Mouse (Mus musculus): ENCODE results near the gene Armh3.

Armh3 gene

DNA sequence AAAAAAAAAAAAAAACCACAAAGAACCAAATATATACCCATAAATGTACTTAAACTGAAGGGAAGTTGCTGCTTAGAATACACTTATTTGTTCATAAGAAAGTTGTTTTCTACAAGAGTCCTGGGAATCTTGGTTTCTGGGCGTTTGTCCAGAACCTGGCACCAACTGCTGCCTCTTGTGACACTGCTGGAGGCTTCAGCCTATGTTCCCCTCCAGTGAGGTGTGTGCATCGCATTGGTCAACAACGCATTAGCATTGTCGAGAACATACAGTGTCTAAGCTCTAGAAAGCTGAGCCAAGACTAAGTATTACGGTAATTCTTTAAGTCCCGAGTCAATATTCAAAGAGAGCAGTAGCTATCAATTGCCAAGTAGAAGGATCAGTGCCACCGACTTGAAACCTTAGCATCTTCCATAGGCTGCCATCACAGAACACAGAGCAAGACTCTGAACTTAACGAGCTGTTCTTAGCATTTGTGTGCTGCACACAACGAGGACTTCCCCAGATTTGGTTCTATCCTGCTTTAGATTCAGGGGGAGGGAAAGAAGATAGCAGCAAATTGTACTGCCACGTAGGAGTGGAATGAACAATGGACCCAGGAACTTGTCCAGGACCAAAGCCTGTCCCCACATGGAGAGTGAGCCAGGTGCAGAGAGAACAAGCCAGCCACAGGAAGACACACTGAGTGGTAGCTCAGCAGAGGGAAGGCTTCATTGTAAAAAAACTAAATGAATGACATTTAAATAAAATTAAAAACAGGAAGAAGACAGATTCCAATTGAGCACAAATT lies 86.9 kb downstream of the Armh3 start:
- no peak for DNase-seq (ENCODE audit: low read depth in 1 of 2, low spot score in 2 of 2)

DNA sequence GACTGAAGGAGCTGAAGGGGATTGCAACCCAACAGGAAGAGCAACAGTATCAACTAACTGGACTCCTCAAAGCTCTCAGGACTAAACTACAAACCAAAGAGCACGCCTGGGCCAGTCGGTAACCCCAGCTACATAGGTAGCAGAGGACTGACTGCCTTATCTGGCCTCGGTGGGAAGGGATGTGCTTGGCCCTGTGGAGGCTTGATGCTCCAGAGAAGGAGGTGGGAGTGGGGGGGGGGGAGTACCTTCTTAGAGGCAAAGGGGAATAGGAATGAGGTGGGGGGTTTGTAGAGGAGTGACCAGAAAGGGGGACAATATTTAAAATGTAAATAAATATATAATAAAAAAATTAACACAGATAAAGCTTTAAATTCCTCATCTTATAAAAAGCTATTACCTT lies 90.0 kb downstream of the Armh3 start:
- DNase-seq (ENCODE audit: low read depth in 1 of 2, low spot score in 2 of 2) = no peak

DNA sequence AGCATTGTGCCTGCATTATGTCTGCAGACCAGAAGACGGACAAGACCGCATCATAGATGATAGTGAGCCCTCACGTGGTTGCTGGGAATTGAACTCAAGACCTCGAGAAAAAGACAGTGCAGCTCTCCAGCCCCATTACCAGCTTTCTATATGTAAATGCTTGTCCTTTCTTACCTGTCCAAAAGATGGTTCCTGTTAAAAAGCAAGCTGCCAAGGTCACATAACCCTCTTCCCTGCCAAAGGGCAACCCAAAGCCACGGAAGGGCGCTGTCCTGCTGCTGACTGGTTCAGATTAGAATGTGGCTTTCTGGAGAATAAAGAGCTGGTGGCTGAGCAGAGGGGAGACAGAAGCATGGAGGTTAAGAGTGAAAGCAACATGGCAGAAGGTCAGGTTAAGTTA lies 90.9 kb downstream of the Armh3 start:
- DNase-seq (ENCODE audit: low read depth in 1 of 2, low spot score in 2 of 2) = no peak

DNA sequence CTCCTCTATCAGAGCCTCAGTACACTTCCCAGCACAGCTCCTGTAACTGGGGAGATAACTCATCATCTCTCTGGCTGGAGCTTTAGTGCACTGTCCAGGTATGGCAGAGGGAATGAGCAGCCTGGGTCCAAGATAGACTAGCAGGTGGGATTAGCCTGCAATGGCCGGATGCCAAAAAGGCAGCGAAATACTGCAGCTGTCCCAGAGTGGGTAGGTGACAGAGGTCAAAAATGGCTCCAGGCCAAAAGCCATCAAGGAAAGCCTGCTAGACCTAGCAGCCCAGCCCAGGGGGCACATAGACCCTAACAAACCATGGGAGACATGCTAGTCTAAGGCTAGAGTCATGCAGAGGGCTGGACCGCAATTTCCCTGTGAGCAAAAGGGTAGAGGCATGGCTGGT lies 94.4 kb downstream of the Armh3 start:
- DNase-seq (ENCODE audit: low read depth in 1 of 2, low spot score in 2 of 2) = no peak

DNA sequence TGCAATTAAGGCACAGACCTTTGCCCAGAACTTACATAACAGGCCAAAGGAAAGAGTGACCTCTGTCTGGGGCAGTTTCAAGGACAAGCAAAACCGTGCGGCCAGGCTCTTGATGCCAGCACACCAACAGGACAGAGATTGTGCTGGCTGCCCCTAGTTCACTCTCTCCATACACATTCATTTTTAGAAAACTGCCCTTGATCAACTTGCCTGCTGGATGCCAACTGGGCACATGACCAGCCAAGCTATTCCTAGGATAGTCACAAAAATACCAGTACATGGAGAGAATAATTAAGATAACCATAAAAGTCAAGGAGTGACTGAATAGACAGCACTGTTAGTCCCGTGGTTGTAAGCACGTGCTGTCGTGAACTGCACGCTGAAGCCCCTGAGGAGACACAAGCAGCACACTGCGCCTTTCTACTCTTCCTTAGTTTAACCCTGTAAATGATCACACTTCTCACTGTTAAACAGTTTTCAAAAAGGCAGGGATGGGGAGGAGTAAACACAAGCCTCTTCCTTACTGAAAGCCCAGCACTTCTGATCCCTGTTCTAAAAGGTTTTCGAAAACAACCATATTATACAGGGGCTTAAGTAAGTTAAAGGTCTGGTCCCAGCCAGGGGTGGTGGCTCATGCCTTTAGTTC lies 95.8 kb downstream of the Armh3 start:
- no peak for DNase-seq (ENCODE audit: low read depth in 1 of 2, low spot score in 2 of 2)

DNA sequence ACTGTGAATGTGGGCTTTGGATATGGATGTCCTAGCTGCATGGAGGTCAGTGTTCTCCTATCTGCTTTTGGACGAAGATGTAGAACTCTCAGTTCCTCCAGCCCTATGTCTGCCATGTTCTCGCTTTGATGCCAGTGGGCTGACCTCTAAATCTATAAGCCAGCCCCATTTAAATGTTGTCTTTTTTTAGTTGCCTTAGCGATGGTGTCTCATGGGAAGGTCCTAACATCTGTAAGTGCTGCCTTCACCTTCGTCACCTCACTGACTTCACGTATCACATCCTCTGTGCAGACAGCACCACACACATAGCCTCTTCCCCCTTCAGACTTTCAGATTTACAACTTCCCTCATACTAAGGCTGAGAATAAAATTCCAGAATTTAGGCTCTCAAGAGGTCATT lies 97.5 kb downstream of the Armh3 start:
- DNase-seq (ENCODE audit: low read depth in 1 of 2, low spot score in 2 of 2) = no peak

DNA sequence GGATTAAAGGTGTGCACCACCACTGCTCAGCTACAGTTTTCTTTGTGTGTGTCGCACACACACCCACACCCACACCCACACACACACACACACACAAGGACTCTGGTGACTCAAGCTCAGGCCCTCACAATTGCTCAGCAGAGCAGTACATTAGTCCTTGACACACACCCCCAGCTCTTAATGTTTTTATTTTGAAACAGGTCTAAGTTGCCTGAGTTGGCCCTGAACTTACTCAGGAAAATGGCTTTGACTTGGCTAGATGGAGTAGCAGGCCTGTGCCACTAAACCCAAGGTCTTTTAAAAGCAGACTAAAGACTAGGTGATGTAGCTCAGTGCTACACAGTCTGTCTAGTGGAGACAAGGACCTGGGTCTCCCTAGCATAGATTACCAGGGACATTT lies 102.6 kb downstream of the Armh3 start:
- DNase-seq (ENCODE audit: low read depth in 1 of 2, low spot score in 2 of 2) = no peak

DNA sequence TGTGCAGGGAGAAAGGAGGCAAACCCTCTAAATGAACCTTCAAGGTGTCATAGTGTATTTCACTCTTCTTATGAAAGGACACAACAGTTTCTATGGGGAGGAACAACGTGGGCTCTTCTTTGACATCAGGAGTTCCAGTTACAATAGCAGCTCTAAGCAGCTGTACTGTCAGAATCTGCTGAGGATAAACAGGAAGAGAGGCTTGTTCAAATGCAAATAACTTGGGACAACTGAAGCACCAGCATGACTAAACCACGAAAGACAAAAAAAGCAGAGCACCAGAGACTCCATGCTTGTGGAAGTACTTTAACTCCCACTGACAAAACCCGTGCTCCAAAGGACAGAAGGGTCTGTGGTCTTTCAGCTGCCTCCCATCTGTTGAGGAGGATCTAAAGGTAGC lies 116.2 kb downstream of the Armh3 start:
- no peak for DNase-seq (ENCODE audit: low read depth in 1 of 2, low spot score in 2 of 2)

DNA sequence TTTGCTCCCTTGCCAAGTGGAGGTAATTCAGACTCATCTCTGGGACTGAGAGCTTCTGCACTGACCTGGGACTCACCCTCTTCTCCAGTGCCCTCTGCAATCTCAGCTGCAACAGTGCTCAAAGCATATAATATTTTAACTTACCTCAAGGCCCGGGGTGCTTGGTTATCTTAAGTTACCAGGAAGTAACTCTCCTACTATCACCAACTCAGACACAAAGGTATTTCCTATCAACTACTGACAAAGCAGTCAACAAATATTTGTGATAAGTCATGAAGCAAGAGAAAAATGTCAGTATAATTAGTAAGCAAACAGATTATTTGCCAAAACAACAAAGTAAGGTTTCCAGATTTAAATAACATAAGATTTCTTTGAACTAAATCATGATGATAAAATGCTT lies 125.0 kb downstream of the Armh3 start:
- no peak for DNase-seq (ENCODE audit: low read depth in 1 of 2, low spot score in 2 of 2)

DNA sequence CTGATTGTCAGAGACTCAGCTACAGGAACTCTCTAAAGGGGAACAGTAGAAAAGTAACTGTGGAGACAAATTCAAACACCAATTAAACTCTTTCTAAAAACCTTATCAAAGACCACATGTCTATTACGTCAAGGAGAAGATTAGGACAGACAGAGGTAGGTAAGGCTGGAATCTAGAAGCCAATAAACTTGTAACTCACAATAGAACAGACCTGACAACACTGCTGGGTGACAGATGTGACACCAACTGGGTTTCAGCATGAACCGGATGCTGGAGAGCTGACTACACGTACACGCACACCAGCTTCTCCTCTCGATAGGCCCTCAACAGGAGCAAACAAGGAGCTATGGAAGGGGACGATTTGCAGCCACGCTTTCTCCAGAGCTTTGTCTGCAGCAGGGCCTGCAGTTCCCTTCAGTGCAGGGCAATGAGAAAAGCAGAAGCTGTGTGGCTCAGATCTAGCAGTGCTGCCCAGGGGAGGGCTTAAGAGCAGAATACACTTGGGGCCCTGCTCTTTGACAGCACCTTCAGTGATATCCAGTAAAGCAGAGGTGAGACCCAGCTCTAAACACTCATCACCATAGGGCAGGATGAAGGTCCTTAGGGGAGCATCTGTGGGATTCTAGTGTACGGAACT lies 142.9 kb downstream of the Armh3 start:
- DNase-seq (ENCODE audit: low read depth in 1 of 2, low spot score in 2 of 2) = no peak

DNA sequence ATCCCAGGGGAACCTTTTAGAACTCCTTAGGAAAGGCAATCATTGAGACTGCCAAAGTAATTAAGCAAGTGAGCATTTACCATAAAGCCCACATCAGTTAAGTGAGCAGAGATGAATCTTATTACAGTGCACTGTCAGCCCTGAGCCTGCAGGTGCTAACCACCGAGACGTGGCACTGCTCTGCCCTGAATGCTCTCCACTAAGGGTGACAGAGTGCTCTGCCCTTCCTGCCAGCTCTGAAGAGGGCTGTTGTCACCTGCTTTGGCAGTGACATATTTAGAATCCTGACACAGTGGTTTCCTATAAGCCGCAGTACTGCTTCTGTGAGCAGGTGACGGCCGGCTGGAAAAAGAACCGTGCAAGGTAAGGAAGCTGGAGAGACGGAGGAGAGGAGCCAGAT lies 143.8 kb downstream of the Armh3 start:
- no peak for DNase-seq (ENCODE audit: low read depth in 1 of 2, low spot score in 2 of 2)

DNA sequence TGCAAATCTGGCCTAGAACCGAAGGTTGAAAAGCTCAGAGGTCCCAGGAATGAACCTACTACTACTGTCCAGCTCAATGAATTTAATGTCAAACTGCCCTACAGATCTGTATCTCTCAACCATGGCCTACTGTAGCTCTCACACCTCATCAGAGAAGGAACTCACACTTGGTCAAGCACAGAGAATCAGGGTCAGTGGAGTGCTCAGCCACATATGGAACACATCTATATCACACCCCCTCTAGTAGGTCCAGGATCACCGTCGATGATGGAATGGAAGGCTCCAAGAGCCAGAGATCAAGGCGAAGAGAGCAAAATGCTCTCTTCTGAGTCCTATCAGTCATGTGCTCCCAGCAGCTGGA lies 150.6 kb downstream of the Armh3 start:
- DNase-seq (ENCODE audit: low read depth in 1 of 2, low spot score in 2 of 2) = no peak

DNA sequence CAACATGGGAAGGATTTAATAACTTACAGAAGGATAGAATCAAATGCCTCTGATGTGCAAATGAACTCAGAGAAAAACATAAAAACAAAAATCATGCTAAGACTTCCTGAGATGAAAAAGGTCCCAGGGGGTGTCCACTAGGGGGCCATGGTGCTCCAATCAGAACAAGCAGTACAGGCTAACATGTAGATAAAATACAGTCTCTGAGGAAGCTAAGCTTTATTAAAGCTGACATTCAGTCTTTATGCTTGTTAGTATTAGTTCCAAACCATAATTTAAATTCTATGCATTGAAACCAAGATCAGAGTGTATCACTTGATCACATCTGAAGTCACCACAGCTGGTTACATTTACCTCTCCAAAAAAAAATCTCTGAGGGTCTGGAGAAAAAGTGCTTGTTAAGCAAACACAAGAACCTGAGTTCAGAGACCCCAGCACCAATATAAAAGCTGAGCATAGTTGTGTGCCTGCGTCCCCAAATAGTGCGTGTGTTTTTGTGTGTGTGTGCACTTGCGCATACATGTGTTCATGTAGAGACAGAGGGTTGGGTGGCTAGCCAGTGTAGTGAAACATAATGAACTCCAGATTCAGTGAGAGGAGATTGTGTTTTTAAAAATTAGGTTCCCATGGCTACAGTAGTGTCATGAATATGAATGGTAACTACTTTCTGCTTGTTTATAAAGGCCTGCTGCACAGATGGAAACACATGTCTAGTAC lies 151.1 kb downstream of the Armh3 start:
- no peak for DNase-seq (ENCODE audit: low read depth in 1 of 2, low spot score in 2 of 2)

DNA sequence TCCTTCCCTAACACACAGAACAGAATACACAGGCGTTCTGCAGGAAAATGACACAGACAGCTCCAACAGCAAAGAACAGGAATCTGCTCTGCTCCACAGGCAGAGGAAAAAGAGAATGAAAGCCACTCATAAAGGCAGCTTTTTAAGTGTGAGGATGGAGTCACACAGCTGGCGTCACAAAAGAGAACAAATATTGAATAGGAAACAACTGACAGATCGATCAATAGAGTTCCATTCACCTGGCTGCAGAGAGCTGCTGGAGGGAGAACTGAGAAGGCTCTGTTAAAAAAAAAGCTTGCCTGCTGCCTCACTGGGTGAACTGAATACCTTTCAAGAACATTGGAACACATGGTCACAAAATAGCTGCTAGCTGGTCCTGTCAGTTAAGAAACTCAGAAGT lies 154.1 kb downstream of the Armh3 start:
- DNase-seq (ENCODE audit: low read depth in 1 of 2, low spot score in 2 of 2) = no peak

DNA sequence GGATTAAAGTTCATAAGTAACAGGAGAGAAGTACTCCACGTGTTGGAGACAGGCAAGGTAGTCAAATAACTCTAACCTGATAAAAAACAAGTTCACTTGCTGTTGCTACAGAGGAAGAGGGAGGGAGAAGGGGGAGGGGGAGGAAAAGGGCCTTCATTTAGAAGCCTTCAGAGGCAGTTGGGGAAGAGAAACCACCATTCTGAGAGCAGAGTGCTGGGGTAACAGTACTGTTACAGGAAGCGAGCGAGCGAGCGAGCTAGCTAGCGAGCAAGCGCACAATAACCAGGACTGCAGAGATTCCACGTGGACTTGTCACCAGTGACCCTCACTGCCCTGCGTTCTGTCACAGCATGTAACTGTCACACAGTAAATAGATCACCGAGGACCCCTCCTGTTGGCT lies 154.9 kb downstream of the Armh3 start:
- DNase-seq (ENCODE audit: low read depth in 1 of 2, low spot score in 2 of 2) = no peak

DNA sequence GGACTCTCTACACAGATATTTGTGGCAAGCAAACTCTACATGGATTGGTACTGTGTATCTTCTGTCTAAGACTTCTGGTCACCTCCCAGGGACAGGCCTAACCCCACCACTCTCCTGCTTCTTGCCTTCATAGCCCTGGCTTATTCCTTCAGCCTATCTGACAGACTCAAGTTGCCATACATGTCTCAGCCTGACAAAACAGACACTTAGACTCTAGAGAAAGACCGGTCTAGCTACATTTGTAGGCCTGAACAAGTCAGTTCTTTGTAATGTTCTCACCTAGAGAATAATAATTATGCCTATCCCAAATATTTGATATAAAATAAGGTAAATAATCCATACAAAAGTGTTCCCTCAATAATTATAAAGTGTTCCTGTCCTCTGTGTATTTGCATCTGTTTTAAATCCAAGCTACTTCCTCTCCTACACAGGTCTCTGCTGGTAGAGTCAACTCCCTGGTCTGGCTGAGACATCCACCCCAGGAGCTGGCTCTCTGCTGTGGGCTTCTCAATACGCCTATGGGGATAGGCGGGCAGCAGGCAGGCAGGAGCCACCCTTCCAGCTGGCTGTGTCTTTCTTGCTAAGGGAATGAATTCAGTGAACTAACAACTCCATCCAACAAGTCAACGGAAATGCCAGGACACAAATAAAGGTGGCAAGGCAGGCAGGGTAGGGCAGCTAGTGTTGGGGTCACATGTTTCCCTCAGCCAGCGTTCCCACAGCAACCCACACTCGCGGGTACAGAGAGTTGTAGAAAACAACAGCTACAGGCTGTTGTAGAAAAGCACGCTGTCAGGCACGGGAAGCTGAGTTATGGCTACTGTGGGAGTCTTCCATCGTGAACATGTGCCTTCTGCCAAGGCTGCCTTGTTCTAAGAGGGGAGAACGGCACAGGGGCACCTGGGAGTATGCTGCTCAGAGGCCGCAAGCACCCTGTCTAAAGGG lies 161.0 kb downstream of the Armh3 start:
- no peak for DNase-seq (ENCODE audit: low read depth in 1 of 2, low spot score in 2 of 2)

DNA sequence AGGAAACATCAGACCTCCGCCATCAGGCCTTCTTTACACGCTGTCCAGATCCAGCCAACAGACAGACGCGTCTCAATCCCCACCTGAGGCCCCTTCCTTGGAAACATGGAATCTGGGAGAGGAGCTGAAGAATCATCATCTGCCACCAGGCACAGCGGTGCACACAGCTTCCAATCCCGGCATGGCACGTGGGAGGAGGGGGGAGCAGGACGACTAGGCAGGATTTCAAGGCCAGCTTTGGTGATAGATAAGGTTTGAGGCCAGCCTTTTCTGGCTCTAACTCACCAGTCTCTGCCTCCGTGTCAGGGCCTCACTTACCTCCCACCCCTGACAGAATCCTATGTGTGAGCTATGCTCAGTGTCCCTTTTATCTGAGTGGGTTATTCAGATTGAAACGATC lies 162.8 kb downstream of the Armh3 start:
- DNase-seq (ENCODE audit: low read depth in 1 of 2, low spot score in 2 of 2) = no peak

DNA sequence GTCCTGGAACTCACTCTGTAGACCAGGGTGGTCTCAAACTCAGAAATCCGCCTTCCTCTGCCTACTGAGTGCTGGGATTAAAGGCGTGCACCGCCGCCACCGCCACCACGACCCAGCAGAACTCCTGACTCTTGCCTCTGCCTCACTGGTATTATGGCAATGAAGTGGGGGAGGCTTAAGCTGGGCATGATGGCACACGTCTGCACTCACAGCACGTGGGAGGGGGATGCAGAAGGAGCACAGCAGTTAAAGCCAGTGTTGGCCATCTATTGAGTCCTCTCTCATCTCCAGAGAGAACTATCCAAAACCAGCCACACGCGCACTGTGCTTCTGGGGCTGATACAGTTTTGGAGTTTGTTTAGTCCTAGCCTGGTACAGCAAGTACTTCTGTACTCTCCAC lies 164.6 kb downstream of the Armh3 start:
- no peak for DNase-seq (ENCODE audit: low read depth in 1 of 2, low spot score in 2 of 2)

DNA sequence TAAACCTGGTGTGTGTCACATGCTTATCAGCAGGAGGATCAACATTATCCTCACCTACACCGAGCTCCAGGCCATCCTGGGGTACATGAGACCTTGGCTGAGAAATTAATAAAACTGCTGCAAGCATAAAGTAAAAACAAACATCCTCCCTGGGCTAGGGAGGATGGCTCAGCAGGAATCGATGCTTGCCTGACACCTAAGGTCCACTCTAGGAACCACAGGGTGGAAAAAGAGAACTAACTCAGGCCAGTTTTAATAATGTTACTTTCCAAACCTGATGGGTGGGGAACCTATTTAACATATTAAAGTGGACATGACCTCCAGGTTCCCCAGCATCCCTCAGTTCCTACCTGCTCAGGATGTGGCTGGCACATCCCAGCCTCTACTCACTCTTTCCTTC lies 167.6 kb downstream of the Armh3 start:
- no peak for DNase-seq (ENCODE audit: low read depth in 1 of 2, low spot score in 2 of 2)

DNA sequence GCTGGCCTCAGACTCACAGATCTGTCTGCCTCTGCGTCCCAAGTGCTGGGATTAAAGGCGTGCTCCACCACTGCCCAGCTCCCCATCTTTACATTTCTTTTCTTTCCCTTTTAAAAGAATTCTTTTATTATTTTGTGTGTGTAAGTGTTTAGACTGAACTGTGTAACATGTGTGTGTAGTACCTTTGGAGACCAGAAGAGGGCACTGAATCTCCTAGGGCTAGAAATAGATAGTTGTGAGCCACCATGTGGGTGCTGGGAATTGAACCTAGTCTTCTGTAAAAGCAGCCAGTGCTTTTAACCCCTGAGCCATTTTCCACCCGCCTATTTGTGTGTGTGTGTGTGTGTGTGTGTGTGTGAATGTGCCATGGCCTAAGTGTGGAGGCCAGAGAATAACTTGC lies 170.6 kb downstream of the Armh3 start:
- DNase-seq (ENCODE audit: low read depth in 1 of 2, low spot score in 2 of 2) = no peak

DNA sequence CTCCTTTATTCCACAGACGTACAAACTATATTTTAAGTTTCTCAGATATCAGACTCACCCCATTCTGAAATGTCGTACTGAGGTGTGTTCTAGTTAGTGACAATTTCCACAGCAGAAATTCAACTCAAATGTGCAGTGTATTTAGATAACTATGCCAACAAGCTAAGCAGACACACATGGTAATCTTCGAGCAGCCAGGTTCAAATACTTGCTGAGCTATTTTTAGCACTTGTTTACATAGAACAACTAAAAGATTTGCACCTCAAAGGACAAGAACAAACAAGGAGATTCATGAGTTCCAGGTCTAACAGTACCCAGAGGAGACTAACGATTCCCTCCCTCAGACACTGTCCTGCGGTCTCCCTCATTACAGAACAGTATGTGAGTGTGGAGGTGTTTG lies 171.2 kb downstream of the Armh3 start:
- no peak for DNase-seq (ENCODE audit: low read depth in 1 of 2, low spot score in 2 of 2)
